Mouse (Mus musculus): ENCODE data around the gene Crat. TPM values are rescaled to one million over a fixed set of nuclear protein-coding genes. Genes with fewer than 3 reads are reported as not detected.
A peak's percentile ranks its signal among the peaks of the same experiment; 100 is the strongest.

Gene Crat
- polyA plus RNA-seq, 1 experiment from 2014 or later: 22.5 TPM

- no peak overlapping the region for H3K4me3 ChIP-seq
- peaks cover 44% of the 10 kb centered on the region for H3K4me1 ChIP-seq
- H3K9me3 ChIP-seq (replicated peaks): no peaks in the 10 kb centered on the region
- peaks cover 43% of the 10 kb centered on the region for H3K36me3 ChIP-seq
- WGBS: 78% methylated on average over 16 of the region's 16 CpGs
- H3K27me3 ChIP-seq (ENCODE audit: low read depth, poor library complexity, severe bottlenecking): peaks cover 18% of the 10 kb centered on the region
- no peak overlapping the region; the same call in 1 of the 2 replicates for H3K27ac ChIP-seq (replicated peaks)
- no peak for DNase-seq (ENCODE audit: low spot score)
Measured at GRCm38 (mm10) chr2:30413038-30413973, 2.3 kb downstream of the Crat start.

- Histone ChIP-seq H3K27ac (replicated peaks) (no peak overlapping the region), H3K9me3 (replicated peaks) (no peaks in the 10 kb centered on the region), H3K4me3 (no peak overlapping the region), H3K4me1 (peaks cover 14% of the 10 kb centered on the region), H3K36me3 (peaks cover 80% of the 10 kb centered on the region), H3K27me3 (ENCODE audit: low read depth, poor library complexity, severe bottlenecking) (peaks cover 14% of the 10 kb centered on the region)
- DNase-seq (ENCODE audit: low spot score): no peak
- WGBS: 89% methylated on average over 5 of the region's 5 CpGs
Measured at GRCm38 (mm10) chr2:30409454-30410176, 6.0 kb downstream of the Crat start.

- Histone ChIP-seq H3K36me3 (peaks cover 88% of the 10 kb centered on the region), H3K27me3 (ENCODE audit: low read depth, poor library complexity, severe bottlenecking) (peaks cover 4% of the 10 kb centered on the region), H3K4me1 (peaks cover 4% of the 10 kb centered on the region), H3K27ac (replicated peaks) (no peak overlapping the region), H3K9me3 (replicated peaks) (no peaks in the 10 kb centered on the region), H3K4me3 (no peak overlapping the region)
- DNase-seq (ENCODE audit: low spot score): no peak
- WGBS: 90% methylated on average over 8 of the region's 8 CpGs
Measured at GRCm38 (mm10) chr2:30408452-30409100, 7.0 kb downstream of the Crat start.

GRCm38 (mm10) chr2:30407778-30408177 lies 7.8 kb downstream of the Crat start:
- 91% methylated on average over 10 of the region's 10 CpGs for WGBS
- Histone ChIP-seq H3K9me3 (replicated peaks) (no peaks in the 10 kb centered on the region), H3K36me3 (peaks cover 92% of the 10 kb centered on the region), H3K4me3 (no peak overlapping the region), H3K4me1 (no peaks in the 10 kb centered on the region), H3K27ac (replicated peaks) (no peak overlapping the region), H3K27me3 (ENCODE audit: low read depth, poor library complexity, severe bottlenecking) (no peaks in the 10 kb centered on the region)
- no peak for DNase-seq (ENCODE audit: low spot score)

GRCm38 (mm10) chr2:30407221-30407620 lies 8.4 kb downstream of the Crat start:
- Histone ChIP-seq H3K27me3 (ENCODE audit: low read depth, poor library complexity, severe bottlenecking) (no peaks in the 10 kb centered on the region), H3K36me3 (peaks cover 92% of the 10 kb centered on the region), H3K9me3 (replicated peaks) (no peaks in the 10 kb centered on the region), H3K4me1 (peaks cover 3% of the 10 kb centered on the region; the same call in 1 of the 2 replicates), H3K27ac (replicated peaks) (no peak overlapping the region), H3K4me3 (no peak overlapping the region)
- DNase-seq (ENCODE audit: low spot score): no peak
- 90% methylated on average over 2 of the region's 2 CpGs for WGBS

- Histone ChIP-seq H3K27me3 (ENCODE audit: low read depth, poor library complexity, severe bottlenecking) (no peaks in the 10 kb centered on the region), H3K4me1 (peaks cover 36% of the 10 kb centered on the region), H3K36me3 (peaks cover 81% of the 10 kb centered on the region), H3K4me3 (no peak overlapping the region), H3K9me3 (replicated peaks) (no peaks in the 10 kb centered on the region), H3K27ac (replicated peaks) (no peak overlapping the region)
- DNase-seq (ENCODE audit: low spot score): no peak
- 93% methylated on average over 1 of the region's 1 CpGs for WGBS
Measured at GRCm38 (mm10) chr2:30403870-30404269, 11.7 kb downstream of the Crat start.

- DNase-seq (ENCODE audit: low spot score): no peak
- Histone ChIP-seq H3K36me3 (peaks cover 81% of the 10 kb centered on the region), H3K4me3 (no peak overlapping the region)
Measured at GRCm38 (mm10) chr2:30402843-30403242, 12.8 kb downstream of the Crat start.

GRCm38 (mm10) chr2:30402351-30402826 lies 13.2 kb downstream of the Crat start:
- H3K4me3 ChIP-seq: no peak overlapping the region
- DNase-seq (ENCODE audit: low spot score): no peak
- WGBS: 92% methylated on average over 9 of the region's 9 CpGs
- H3K9me3 ChIP-seq (replicated peaks): no peaks in the 10 kb centered on the region
- H3K36me3 ChIP-seq: peaks cover 81% of the 10 kb centered on the region
- H3K27me3 ChIP-seq (ENCODE audit: low read depth, poor library complexity, severe bottlenecking): peaks cover 5% of the 10 kb centered on the region; the same call in 1 of the 2 replicates
- H3K4me1 ChIP-seq: peaks cover 51% of the 10 kb centered on the region
- no peak overlapping the region for H3K27ac ChIP-seq (replicated peaks)

More at GRCm38 (mm10) chr2:30402843-30403242, 12.8 kb downstream of the Crat start:
- Histone ChIP-seq H3K9me3 (replicated peaks) (no peaks in the 10 kb centered on the region), H3K4me1 (peaks cover 46% of the 10 kb centered on the region), H3K27ac (replicated peaks) (no peak overlapping the region), H3K27me3 (ENCODE audit: low read depth, poor library complexity, severe bottlenecking) (peaks cover under 1% of the 10 kb centered on the region; the same call in 1 of the 2 replicates)
- 75% methylated on average over 2 of the region's 2 CpGs for WGBS

GRCm38 (mm10) chr2:30401581-30401980 lies 14.0 kb downstream of the Crat start:
- no peak for DNase-seq (ENCODE audit: low spot score)
- Histone ChIP-seq H3K27me3 (ENCODE audit: low read depth, poor library complexity, severe bottlenecking) (peaks cover 13% of the 10 kb centered on the region), H3K36me3 (peaks cover 81% of the 10 kb centered on the region), H3K4me3 (no peak overlapping the region), H3K9me3 (replicated peaks) (no peaks in the 10 kb centered on the region), H3K27ac (replicated peaks) (peak overlapping the region; percentile 90), H3K4me1 (peaks cover 52% of the 10 kb centered on the region)
- 90% methylated on average over 1 of the region's 1 CpGs for WGBS

- peaks cover 23% of the 10 kb centered on the region for H3K27me3 ChIP-seq (ENCODE audit: low read depth, poor library complexity, severe bottlenecking)
- WGBS: 30% methylated on average over 20 of the region's 20 CpGs
- peak; percentile 82 for DNase-seq (ENCODE audit: low spot score)
- H3K4me3 ChIP-seq: peak overlapping the region; percentile 34
- no peaks in the 10 kb centered on the region for H3K9me3 ChIP-seq (replicated peaks)
- H3K36me3 ChIP-seq: peaks cover 77% of the 10 kb centered on the region
- peaks cover 58% of the 10 kb centered on the region for H3K4me1 ChIP-seq
- peak overlapping the region; percentile 90 for H3K27ac ChIP-seq (replicated peaks)
Measured at GRCm38 (mm10) chr2:30399191-30400171, 16.1 kb downstream of the Crat start.

GRCm38 (mm10) chr2:30397986-30398512 lies 17.6 kb downstream of the Crat start:
- Histone ChIP-seq H3K27me3 (ENCODE audit: low read depth, poor library complexity, severe bottlenecking) (peaks cover 28% of the 10 kb centered on the region), H3K4me3 (no peak overlapping the region; the same call in 1 of the 2 replicates), H3K36me3 (peaks cover 74% of the 10 kb centered on the region), H3K9me3 (replicated peaks) (no peaks in the 10 kb centered on the region), H3K27ac (replicated peaks) (peak overlapping the region; percentile 90), H3K4me1 (peaks cover 72% of the 10 kb centered on the region)
- WGBS: 51% methylated on average over 10 of the region's 10 CpGs
- peak; percentile 28 for DNase-seq (ENCODE audit: low spot score)

Measured in midbrain, embryonic 10.5 days (tissue).